Mouse (Mus musculus) heart, embryonic 13.5 days (tissue): ENCODE data around the gene Nuf2. TPM values are rescaled to one million over a fixed set of nuclear protein-coding genes. Genes with fewer than 3 reads are reported as not detected.
"Not testable (repeated sequence)": the region's sequence is repeated elsewhere in the genome, so short reads cannot be mapped to it uniquely, and the experiment has no call there.

ENCODE experiments used
- ATAC-seq: fragments of 200-750 bp; cut with Nextera tagmentation; 2 replicates; pipeline ENCODE4 v1.8.0; 2017; ENCODE audit warnings: moderate TSS enrichment; ENCODE audit not compliant: insufficient number of reproducible peaks, low FRiP score, low TSS enrichment; ENCODE audit errors: extremely low read depth
- H3K27ac ChIP-seq: fragments of 300-500 bp; sonication (generic); replicated peaks from 2 replicates; pipeline ENCODE4 v1.5.1; 2015; ENCODE audit warnings: moderate library complexity, mild to moderate bottlenecking, inconsistent platforms
- H3K27me3 ChIP-seq: fragments of 300-500 bp; sonication (generic); replicated peaks from 2 replicates; pipeline ENCODE4 v1.6.1; 2015; ENCODE audit warnings: mild to moderate bottlenecking, inconsistent platforms
- H3K36me3 ChIP-seq: fragments of 300-500 bp; sonication (generic); 2 replicates; pipeline ENCODE4 v1.6.1; 2015; ENCODE audit warnings: mild to moderate bottlenecking, inconsistent platforms
- H3K4me1 ChIP-seq: fragments of 300-500 bp; sonication (generic); 2 replicates; pipeline ENCODE4 v1.6.1; 2015; ENCODE audit warnings: inconsistent platforms
- H3K4me2 ChIP-seq: fragments of 300-500 bp; sonication (generic); 2 replicates; pipeline ENCODE4 v1.6.1; 2015; ENCODE audit warnings: inconsistent platforms, mild to moderate bottlenecking, moderate library complexity
- H3K4me3 ChIP-seq: fragments of 300-500 bp; sonication (generic); 2 replicates; pipeline ENCODE4 v1.5.1; 2015; ENCODE audit warnings: moderate library complexity, mild to moderate bottlenecking, inconsistent platforms
- H3K9ac ChIP-seq: fragments of 300-500 bp; sonication (generic); 2 replicates; pipeline ENCODE4 v1.6.1; 2015; ENCODE audit warnings: inconsistent platforms, mild to moderate bottlenecking, moderate library complexity
- H3K9me3 ChIP-seq: fragments of 300-500 bp; sonication (generic); 2 replicates; pipeline ENCODE4 v1.6.1; 2016; ENCODE audit warnings: inconsistent platforms
- WGBS: fragments of 180-500 bp; shearing (Covaris S2); methylation state at CpG from one replicate; pipeline ENCODE4 v1.1.7; 2015; ENCODE audit warnings: mixed read lengths; 5-methylcytosine and 5-hydroxymethylcytosine counted together
- polyA plus RNA-seq: library from polyadenylated mRNA; unstranded; fragments of >200 nt; fragmentation: Nextera tagmentation; extraction: Ambion mirVana; gene quantifications from 2 replicates; pipeline ENCODE4 v1.2.1, GENCODE M21; 2015

Nuf2 gene
- polyA plus RNA-seq, 1 experiment from 2014 or later, result 41.5 TPM

DNA sequence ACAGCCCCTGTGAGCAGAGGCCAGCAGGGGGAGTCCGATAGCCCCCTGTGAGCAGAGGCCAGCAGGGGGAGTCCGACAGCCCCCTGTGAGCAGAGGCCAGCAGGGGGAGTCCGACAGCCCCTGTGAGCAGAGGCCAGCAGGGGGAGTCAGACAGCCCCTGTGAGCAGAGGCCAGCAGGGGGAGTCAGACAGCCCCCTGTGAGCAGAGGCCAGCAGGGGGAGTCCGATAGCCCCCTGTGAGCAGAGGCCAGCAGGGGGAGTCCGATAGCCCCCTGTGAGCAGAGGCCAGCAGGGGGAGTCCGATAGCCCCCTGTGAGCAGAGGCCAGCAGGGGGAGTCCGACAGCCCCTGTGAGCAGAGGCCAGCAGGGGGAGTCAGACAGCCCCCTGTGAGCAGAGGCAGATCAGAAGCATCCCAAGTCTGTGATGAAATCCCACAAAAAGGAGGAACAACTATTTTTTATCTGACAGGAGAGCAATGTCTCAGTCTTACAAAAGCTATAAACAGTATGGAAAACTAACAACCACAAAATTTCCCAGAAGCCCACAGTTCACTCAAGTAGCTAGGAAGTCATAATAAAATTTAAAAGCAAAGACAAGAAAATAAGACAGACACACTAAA lies 13.3 kb downstream of the Nuf2 start:
- H3K9ac ChIP-seq, H3K9me3 ChIP-seq, ATAC-seq, H3K27ac ChIP-seq, H3K4me3 ChIP-seq, H3K27me3 ChIP-seq, H3K4me1 ChIP-seq, H3K4me2 ChIP-seq: not testable (repeated sequence)
- H3K36me3 ChIP-seq, result peaks cover 75% of the 10 kb centered on the region
- WGBS, result 98% methylated on average over 7 of the region's 7 CpGs

DNA sequence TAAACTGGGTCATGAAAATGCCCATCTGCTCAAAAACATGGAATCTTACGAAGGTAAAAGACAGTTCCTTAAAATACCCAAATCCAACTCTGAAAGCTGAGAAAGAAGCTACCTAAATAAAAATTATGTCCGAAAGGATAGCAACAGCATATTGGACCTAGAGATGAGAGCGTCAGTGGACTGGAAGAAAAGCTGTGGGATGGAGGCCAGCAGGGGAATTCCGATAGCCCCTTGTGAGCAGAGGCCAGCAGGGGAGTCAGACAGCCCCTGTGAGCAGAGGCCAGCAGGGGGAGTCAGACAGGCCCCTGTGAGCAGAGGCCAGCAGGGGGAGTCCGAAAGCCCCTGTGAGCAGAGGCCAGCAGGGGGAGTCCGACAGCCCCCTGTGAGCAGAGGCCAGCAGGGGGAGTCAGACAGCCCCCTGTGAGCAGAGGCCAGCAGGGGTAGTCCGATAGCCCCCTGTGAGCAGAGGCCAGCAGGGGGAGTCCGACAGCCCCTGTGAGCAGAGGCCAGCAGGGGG lies 13.8 kb downstream of the Nuf2 start:
- Histone ChIP-seq H3K4me1 (no peaks in the 10 kb centered on the region), H3K9ac (no peak overlapping the region), H3K4me2 (no peak overlapping the region), H3K27me3 (no peaks in the 10 kb centered on the region), H3K9me3 (no peaks in the 10 kb centered on the region), H3K4me3 (no peak overlapping the region), H3K27ac (no peak overlapping the region), H3K36me3 (peaks cover 75% of the 10 kb centered on the region)
- no peak for ATAC-seq
- WGBS, result 95% methylated on average over 8 of the region's 8 CpGs

DNA sequence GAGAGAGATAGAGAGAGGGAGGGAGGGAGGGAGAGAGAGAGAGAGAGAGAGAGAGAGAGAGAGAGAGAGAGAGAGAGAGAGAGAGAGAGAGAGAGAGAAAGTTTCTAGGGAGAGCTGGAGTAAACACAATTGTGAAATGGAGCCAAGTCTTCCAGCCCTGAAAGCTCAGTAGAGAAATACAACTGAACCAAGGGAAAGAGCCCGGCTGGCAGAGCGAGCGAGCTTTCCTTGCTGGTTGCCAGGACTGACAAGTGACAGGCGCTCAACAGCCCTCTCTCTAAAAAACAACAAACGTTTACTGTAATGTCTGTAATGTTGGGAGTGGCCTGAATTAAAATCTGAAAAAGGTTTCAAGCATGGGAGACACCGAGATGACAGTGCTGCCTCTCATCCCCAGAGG lies 24.9 kb downstream of the Nuf2 start:
- H3K4me1 ChIP-seq, result no peaks in the 10 kb centered on the region
- H3K36me3 ChIP-seq, result peaks cover 93% of the 10 kb centered on the region
- H3K27ac ChIP-seq, result no peak overlapping the region
- no peak for ATAC-seq
- H3K4me2 ChIP-seq, result no peak overlapping the region
- no peaks in the 10 kb centered on the region for H3K27me3 ChIP-seq
- H3K9me3 ChIP-seq, result no peaks in the 10 kb centered on the region
- H3K4me3 ChIP-seq, result no peak overlapping the region
- 88% methylated on average over 6 of the region's 6 CpGs for WGBS
- H3K9ac ChIP-seq, result no peak overlapping the region

DNA sequence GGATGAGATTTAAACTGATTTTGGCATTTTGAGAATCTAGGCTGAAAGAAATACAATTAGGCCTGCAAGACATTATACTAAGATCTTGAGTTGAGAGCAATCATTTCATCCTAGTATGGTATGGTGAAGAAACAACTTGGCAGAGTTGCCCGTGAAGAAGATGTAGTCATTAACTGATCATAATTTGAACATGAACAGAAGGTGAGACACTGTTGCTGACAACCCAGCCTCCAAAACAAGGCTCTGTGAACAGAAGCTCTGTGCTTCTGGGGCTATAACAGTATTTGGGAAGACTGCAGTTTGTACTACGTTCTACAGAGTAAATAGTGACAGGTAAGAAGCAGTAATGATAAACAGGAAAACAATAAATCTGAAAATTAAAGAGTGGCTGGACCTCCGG lies 28.4 kb downstream of the Nuf2 start:
- Histone ChIP-seq H3K9ac (no peak overlapping the region), H3K4me3 (no peak overlapping the region), H3K27ac (no peak overlapping the region), H3K9me3 (no peaks in the 10 kb centered on the region), H3K27me3 (no peaks in the 10 kb centered on the region), H3K4me1 (no peaks in the 10 kb centered on the region), H3K36me3 (peaks cover 94% of the 10 kb centered on the region), H3K4me2 (no peak overlapping the region)
- 97% methylated on average over 3 of the region's 3 CpGs for WGBS
- no peak for ATAC-seq

GRCm38 (mm10) chr1:169495621-169496020 lies 35.6 kb downstream of the Nuf2 start:
- Histone ChIP-seq H3K27ac (no peak overlapping the region), H3K36me3 (peaks cover 47% of the 10 kb centered on the region), H3K4me3 (no peak overlapping the region), H3K9ac (no peak overlapping the region), H3K27me3 (no peaks in the 10 kb centered on the region), H3K4me1 (no peaks in the 10 kb centered on the region), H3K9me3 (no peaks in the 10 kb centered on the region), H3K4me2 (no peak overlapping the region)
- ATAC-seq, result no peak
- WGBS, result 73% methylated on average over 8 of the region's 8 CpGs

- Histone ChIP-seq H3K4me2 (no peak overlapping the region), H3K27me3 (no peaks in the 10 kb centered on the region), H3K4me1 (no peaks in the 10 kb centered on the region), H3K36me3 (peaks cover 9% of the 10 kb centered on the region), H3K4me3 (no peak overlapping the region), H3K9me3 (no peaks in the 10 kb centered on the region), H3K9ac (no peak overlapping the region), H3K27ac (no peak overlapping the region)
- WGBS, result 24% methylated on average over 1 of the region's 1 CpGs
- ATAC-seq, result no peak
These were observed 39.7 kb downstream of the Nuf2 start for GRCm38 (mm10) chr1:169491561-169491960.

GRCm38 (mm10) chr1:169485408-169485885 lies 45.8 kb downstream of the Nuf2 start:
- H3K4me1 ChIP-seq, result no peaks in the 10 kb centered on the region
- no peak overlapping the region for H3K27ac ChIP-seq
- ATAC-seq, result no peak
- H3K4me2 ChIP-seq, result no peak overlapping the region
- no peaks in the 10 kb centered on the region for H3K36me3 ChIP-seq
- WGBS, result 77% methylated on average over 6 of the region's 6 CpGs
- H3K9ac ChIP-seq, result no peak overlapping the region
- H3K4me3 ChIP-seq, result no peak overlapping the region
- no peaks in the 10 kb centered on the region for H3K27me3 ChIP-seq
- H3K9me3 ChIP-seq, result no peaks in the 10 kb centered on the region

GRCm38 (mm10) chr1:169484565-169484964 lies 46.7 kb downstream of the Nuf2 start:
- Histone ChIP-seq H3K27me3 (no peaks in the 10 kb centered on the region), H3K36me3 (no peaks in the 10 kb centered on the region), H3K27ac (no peak overlapping the region), H3K9me3 (no peaks in the 10 kb centered on the region), H3K4me1 (no peaks in the 10 kb centered on the region), H3K4me2 (no peak overlapping the region), H3K9ac (no peak overlapping the region), H3K4me3 (no peak overlapping the region)
- ATAC-seq, result no peak
- 67% methylated on average over 4 of the region's 4 CpGs for WGBS

DNA sequence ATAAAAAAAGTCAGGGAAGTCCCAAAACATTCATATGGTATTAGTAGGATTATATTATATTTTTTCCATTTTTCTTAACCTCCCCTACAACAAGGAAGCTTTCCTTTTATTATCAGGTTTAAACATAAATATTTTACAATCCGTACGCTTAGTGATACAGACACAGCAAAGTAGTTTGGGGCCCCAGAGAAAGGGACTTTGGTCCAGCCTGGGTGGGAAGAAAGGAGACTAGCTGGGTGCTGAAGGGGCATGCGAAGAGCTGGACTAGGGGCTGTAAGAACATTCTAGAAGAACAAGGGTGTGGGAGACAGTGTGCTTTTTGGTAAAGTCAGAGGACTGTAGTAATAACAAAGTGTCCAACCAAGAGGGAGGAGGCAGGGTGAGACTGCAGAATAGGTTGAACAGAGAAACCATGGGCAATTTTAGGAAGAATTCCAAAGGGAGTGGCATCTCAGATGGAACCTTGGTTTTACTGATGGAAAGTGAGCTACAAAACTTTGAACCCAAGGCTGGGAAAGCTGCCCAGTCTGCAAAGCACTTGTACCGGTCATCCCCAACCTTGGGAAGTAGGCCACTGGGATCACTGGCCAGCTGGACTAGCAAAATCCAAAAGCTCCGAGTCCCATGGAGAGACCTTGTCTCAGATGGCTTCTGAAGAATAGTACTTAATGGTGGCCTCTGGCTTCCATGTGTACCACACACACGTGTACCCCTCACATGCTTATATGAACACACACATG lies 48.5 kb downstream of the Nuf2 start:
- H3K4me3 ChIP-seq, result no peak overlapping the region
- no peaks in the 10 kb centered on the region for H3K4me1 ChIP-seq
- no peaks in the 10 kb centered on the region for H3K9me3 ChIP-seq
- no peak overlapping the region for H3K27ac ChIP-seq
- no peaks in the 10 kb centered on the region for H3K27me3 ChIP-seq
- H3K9ac ChIP-seq, result no peak overlapping the region
- no peak for ATAC-seq
- H3K4me2 ChIP-seq, result no peak overlapping the region
- WGBS, result 83% methylated on average over 6 of the region's 6 CpGs
- no peaks in the 10 kb centered on the region for H3K36me3 ChIP-seq

GRCm38 (mm10) chr1:169471185-169471584 lies 60.1 kb downstream of the Nuf2 start:
- WGBS, result 72% methylated on average over 3 of the region's 3 CpGs

GRCm38 (mm10) chr1:169467791-169468190 lies 63.5 kb downstream of the Nuf2 start:
- Histone ChIP-seq H3K4me1 (no peaks in the 10 kb centered on the region), H3K27me3 (no peaks in the 10 kb centered on the region), H3K4me2 (no peak overlapping the region), H3K9ac (no peak overlapping the region), H3K9me3 (no peaks in the 10 kb centered on the region), H3K36me3 (no peaks in the 10 kb centered on the region), H3K4me3 (no peak overlapping the region), H3K27ac (no peak overlapping the region)
- 63% methylated on average over 5 of the region's 5 CpGs for WGBS
- no peak for ATAC-seq

More at GRCm38 (mm10) chr1:169471185-169471584, 60.1 kb downstream of the Nuf2 start:
- Histone ChIP-seq H3K4me3 (no peak overlapping the region), H3K4me2 (no peak overlapping the region), H3K9me3 (no peaks in the 10 kb centered on the region), H3K27me3 (no peaks in the 10 kb centered on the region), H3K36me3 (no peaks in the 10 kb centered on the region), H3K4me1 (no peaks in the 10 kb centered on the region), H3K27ac (no peak overlapping the region), H3K9ac (no peak overlapping the region)
- ATAC-seq, result no peak
